Mouse (Mus musculus): Measurements from ENCODE around the gene Gm37240. TPM values are rescaled to one million over a fixed set of nuclear protein-coding genes. Genes with fewer than 3 reads are reported as not detected.

The Gm37240 gene
- total RNA-seq, 2 experiments from 2014 or later: 35.3 to 39.6 TPM

DNA sequence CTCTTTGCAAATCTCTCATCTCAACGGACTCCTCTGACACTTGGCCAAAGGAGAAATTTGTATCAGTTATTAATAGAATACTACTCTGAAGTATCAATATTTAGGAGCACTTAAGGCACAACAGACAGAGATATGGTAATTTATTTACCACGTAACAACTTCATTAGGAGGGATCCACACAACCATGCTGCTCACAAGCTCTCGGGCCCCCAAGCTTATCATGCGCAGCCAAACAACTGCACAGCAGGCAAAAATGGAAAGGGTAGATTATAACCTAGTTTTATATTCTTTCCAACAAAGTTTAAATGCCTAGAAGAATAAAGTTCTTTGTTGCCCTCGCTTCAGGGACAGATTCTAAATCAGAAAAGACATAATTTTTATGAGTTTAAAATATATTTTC lies 207.4 kb downstream of the Gm37240 start:
- no peak for DNase-seq

DNA sequence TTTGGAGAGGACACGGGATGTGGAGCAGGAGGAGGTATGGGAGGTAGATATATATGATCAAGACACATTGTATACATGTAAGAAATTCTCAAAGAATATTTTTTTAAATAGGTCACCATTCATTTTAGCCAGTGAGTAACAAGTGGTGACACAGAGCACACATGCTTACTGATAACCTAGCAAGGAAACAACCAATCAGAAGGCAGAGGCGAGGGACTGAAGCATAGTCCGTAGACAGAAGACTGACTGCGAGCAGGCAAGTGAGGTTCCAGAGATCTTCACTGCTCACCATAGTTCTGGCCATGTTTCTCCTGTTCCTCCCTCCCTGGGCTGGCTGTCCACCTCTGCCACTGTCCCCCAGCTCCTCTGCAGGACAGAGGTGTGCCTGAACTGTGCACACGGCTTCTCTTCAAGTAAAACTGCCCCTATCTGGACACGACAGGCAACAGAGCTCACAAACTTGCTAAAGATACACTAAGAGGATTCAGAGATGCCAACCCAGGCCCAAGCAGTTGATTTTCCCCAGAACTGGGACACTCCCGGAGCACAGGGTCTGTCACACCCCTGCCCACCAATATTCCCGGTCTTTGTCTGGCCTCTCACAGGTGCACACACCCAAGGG lies 207.9 kb downstream of the Gm37240 start:
- no peak for DNase-seq

DNA sequence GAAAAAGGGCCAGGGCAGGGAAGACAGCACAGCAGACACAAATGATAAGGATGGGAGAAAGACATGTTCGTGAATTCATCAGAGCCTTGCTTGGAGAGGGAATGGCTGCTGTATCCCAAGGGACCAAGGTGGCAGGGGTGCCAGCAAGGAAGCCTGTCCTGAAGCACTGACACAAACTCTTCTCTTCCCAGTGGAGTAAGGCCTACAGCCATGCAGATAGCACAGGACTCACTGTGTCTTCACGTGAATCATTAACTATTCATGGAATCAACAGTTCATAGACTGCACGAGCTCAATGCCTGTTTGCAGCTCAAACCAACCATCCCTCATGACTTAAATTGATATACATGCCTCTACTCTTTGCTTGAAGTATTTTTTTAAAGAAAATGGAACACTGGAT lies 209.4 kb downstream of the Gm37240 start:
- DNase-seq: no peak

DNA sequence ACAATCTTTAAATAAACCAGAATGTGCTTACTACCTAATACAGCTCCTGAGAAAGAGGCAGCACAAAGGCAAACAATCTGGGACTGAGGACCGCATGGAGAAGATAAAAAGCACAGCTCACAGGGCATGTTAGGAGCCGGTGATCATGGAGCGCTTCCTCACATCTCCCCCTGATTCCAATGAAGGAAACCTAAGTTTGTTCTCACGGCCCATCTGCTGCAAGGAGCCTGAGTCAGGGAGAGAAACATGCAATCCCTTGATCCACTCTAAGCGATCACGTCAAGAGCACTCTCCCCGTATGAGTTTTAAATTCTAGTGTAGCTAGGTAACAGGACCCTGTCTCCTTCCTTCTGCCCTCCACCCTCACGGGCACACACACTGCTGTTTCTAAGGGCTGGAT lies 210.2 kb downstream of the Gm37240 start:
- DNase-seq: no peak

DNA sequence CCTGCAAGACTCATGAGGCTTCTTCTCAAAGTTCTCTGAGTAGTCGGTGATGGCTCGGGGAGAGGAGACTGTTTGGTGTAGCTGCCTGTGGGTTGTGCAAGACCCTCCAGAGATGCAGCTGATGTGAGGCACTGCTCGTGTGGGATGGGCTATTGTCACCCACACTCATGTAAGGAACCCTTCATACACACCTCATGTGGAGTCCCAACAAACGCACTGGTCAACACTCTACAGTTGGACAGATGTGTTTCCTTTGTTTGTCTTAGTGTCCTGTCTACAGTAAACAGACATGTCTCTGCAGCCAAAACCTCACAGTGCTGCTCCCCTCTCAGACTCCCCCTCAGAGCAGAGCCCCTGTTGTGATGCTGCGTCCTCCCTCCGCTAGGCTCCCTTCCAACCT lies 217.5 kb downstream of the Gm37240 start:
- DNase-seq: no peak

DNA sequence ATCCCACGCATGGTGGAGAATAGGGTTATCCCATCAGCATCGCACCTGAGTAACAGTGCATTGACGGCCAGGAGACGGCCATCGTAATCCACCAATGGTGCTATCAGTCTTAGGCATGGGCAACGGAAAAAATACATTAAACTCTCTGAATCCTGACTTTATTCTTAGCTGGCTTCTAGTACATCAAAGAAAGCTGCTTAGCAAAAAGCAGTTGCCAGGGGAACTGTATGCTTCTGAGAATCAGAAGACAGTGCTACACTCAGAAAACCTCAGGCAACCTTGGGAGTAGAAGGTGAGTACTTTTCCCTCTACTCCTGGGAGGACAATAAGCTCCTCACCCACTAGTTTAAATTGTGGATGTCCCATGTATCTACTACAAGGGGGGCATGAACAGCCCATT lies 219.6 kb downstream of the Gm37240 start:
- DNase-seq: no peak

DNA sequence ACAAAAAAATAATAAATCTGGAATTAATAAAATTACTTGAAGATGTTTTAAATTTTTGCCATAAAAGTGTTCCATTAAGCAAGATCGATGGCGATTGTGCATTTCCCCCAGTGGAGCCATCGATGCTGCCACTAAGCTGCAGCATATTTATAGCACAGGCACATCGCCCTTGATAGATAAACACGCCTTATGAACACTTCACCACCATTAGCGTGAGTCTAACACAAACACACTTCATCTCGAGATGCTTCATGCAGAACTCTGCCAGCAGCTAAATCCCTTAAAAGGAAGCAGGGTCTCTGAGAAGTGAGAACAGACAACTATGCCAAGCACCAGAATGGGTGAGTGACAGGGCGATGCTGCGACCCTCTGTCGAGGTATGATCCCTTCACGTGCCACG lies 220.6 kb downstream of the Gm37240 start:
- no peak for DNase-seq

DNA sequence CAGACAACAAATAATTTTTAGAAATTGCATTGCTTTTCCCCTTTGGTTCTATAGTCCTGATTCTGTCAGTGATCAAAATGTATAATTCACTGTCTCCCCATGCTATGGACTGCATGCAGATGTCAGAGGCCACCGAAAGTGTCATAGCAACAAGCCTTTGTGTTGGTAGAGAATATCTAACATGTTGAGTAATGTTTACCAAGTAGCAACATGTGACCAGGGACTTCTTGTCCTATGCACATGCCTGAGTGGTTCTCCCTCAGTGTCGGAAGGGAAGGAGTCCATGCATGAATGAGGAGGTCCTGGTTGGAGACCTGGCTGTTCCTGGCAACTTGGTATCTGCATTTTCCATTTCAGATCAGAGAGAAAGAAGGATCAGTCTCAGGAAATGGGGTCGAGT lies 221.2 kb downstream of the Gm37240 start:
- DNase-seq: no peak

DNA sequence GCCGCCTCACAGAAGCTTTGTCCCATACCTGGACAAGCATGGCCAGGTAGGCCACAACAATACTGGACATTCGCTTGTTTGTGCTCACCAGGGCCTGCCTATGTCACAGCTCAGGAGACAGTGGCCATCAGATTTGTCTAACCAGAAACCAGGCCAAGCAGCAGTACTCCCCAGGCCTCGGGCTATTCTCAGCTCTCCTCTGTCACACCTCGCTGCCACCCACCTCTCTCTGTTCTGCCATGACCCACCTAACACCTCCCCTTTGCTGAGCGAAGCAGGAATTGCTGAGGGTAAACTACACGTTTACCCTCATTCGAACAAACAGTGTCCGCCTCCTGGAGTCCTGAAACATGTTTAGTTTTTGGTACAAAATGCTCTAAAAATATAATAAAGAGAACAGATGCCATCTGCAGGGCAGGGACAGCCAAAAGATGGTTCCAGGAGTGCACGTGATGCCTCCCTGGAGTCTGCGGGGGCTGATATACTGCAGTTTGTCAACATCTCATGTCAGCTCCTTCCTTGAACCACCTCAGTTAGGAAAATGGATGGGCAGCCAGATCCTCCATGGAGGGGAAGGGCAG lies 222.6 kb downstream of the Gm37240 start:
- DNase-seq: no peak

DNA sequence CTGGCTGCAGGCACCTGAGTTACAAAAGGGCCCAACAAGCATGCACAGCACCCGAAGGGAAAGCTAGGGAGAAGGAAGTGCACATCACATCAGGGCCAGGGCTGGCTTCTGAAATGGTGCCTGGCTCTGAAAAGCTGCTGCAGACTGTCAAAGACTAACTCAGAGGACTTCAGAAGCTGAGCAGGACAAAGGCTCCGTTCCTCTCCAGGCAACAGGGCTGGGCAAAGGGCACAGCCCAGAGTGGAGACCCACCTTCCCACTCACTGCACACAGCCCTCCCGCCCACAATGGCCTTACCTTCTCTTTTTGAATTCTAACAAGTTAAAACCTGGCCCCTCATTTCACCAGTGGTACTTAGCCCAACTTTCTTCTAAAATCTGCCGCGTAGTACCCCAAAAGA lies 223.5 kb downstream of the Gm37240 start:
- DNase-seq: no peak

DNA sequence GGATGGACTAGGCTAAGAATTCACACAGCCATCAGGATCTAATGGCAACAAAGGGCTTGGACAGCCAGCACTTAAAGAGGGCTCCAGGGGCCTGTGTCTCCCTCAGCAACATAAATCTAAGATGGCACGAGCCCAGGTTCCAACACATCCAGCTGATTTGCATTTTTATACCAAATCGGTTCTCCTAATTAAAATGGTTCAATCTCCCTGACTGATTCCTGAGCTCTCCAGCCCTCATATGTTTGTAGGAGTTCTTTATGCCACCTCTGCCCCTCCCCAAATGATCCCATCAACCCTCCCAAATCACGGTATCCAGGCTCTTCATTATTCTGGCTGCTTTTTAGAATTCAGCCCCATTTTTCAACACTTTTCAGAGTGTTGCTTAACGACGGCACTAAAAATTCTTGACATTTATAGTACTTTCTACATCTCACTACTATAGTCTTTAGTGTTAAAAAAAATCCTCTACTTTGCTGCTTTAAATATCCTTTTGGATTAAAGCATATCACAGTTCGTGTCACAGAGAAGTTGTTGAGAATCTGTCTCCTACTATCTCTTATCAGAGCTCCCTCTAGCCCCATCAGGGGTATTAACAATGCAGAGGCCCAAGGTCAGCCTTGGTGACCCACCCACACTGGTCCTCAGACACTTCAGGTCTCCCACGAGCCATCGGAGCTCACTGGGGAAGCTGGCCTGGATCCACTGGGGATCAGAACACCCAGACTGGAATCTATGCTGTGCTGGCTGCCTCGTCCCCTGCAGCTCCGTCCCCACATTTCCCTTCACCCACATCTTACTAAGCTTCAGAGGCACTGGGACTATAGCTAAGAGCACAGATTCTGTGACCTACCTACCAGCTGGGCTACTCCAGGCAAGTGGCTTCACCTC lies 225.1 kb downstream of the Gm37240 start:
- DNase-seq: no peak

DNA sequence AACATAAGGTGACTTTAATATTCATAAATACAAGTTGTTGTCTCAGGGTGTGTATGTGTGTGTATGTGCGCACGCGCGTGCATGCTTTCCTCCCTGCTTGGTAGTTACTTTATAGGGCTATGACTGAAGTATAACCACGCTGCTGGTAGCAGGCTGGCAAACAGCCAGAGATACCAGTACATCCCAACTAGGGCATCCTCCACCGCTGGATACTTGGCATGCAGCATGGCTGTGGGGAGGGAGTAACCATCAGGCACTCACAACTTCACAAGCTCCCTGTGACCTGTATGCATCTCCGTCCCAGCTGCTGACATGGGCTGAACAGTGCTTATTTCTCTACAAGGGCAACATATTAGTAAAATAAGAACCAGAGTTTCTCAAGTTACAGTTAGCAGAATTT lies 227.6 kb downstream of the Gm37240 start:
- no peak for DNase-seq

DNA sequence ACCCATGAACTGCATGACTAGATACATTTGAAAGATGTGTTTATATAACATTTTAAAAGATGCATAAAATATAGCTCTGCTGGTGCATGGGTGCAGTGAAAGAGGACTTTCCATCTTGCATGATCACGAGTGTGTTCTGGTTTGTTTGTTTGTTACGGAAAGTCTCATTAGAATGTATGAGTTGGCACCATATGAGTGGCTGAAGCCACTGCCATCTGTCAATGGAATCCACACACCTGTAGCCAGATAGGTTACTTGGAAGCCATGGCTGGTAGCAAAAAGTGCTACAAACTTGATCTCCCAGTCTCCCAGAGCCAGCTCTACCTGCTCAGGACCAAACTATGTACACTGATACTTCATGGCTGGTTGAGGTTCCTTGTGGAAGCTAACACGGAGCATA lies 231.8 kb downstream of the Gm37240 start:
- DNase-seq: no peak

DNA sequence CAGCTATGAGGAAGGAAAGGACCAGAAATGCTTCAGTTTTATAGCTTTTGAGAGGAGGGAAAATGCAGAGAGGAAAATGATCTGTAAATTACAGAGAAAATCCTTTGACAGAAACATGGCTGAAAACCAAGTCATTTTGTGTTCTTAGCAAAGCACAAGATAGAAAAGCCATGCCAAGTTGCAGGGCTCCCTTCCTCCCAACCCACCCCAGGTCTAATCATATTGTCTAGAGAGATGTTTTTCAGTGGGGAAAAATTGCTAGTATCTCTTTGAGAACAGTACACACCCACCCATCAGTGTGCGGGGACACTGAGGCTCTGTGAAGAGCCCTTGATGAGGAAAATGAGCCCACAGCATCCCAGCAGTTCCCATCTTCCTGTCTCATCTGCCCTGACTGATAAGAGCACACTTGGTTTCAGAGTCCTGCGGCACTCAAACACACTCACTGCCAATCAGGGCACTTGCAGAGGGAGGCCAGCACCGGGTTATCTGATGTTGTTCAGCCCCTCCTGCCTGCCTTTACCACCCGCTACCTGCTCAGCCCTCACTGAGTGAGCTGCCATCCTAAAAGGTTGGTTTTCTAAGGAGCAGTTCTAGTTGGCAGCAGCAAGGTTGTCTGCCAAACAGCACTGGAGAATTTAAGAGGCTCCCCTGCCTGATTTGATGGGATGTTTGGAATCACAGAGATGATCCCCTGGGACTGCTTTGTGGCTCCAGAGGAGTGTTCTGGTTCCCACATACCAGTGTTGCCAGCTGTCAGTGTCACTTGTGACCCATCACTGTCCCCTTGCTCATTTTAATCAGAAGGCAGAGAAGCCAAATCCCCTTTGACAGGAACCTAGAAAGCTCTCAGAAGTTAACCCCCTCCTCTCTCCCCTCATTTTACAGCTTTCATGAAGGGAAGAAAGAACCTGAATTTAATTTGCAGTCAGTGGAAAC lies 234.3 kb downstream of the Gm37240 start:
- no peak for DNase-seq

DNA sequence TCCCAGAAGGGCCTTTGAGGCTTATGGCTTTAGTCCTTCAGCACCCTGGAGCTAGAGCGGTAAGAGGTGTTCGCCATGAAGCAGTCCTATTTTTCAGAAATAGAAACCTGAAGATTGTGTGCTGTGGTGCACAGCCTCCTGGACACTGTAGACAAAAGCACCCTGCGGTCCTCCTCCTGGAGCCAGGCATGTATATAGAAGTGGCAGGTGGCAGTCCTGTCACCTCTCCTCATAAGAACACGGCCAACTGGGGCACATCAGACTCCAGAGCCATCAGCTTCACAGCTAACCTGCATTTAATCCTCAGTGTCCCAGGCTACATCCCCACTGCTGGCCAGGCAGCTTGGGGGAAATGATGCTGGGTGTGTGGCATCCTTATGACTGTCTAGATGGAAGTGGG lies 238.1 kb downstream of the Gm37240 start:
- no peak for DNase-seq

DNA sequence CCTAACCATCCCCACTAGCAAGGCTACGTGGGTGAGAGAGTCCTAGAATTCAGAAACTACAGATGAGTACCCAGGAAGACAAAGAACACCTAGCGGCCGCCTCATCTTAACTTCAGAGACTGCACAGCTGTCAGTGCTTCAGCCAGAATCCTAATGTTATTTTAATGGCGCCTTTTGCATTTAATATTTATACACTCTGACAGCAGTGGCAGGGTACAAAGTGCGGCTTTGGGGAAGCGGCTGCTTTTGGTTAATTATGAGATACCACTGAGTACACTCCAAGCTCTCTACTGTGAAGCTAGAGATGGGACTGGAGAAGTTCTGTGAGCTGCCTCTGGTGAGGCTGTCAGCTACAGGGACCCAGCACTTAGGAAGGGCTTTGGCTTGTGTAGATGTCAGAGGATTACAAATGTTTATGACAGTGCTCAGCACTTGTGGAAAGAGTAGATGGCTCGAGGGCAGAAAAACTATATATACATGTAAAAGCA lies 241.8 kb downstream of the Gm37240 start:
- no peak for DNase-seq

DNA sequence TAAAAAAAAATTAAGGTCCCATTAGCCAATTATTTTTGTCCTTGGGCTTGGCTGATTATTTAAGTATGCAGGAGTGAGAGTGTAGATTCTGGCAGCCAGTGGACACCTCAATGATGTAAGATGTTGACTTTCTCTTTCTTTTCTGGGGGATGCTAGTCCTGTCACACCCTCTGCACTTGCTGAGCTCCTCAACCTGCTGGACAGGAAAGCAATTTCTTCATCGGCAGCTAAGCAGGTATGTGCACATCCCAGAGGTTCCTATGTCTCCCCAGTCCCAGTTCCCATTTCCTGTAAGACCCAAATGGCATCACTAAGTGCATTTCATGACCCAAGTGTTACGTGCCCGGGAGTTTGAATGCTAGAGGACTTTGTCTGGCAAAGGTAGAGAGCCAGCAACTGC lies 242.5 kb downstream of the Gm37240 start:
- DNase-seq: no peak

DNA sequence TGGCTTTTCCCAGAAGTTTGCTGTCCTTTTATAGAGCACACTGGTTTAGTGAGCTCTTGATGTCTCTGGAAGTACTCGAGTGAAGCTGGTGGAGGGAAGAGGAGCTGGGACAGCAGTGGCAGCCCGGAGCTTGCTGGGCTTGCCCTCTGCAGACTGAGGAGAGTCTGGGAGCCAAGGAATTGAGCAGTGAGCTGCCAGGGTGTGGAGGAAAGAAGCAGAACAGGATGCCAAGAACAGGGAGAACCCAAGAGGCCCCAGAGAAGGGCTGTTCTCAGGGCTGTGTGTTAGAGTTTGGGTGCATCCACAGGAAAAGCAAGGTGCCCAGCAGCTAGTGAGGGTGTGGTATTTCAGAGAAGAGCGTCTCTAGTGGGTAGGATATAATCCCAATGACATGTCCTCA lies 245.6 kb downstream of the Gm37240 start:
- DNase-seq: peak; percentile 30

DNA sequence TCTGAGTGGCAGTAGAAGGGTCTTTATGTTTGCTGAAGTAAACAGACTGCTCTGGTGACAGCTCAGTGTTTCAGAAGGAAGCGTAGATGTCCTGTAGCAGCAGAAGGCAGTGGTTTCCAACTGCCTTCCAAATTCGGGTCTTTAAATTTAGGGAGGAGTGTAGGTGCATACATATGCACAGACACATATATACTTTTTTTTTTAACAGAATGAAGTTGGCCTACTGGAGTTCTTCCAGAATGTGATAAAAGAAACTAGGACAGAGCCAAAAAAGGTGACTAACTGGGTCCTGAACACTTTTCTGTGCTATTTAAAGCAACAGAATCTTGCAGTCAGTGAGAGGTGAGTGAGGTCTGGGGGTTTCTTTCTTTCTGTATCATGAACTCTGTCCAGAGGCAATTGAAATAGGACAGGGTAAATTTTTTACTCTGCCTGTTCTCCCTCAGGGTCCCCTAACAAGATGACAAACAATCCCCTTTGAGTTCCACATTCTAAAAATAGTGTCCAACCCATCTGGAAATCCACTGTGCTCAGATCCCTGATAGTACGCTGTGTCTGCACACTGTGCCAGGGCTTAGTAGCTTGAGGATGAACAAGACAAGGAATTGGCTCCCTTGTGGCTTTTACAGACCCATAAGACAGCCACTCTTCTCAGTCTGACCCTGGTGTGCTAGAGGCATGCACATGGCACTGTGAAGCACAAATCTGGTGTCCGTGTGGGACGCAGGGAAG lies 250.4 kb downstream of the Gm37240 start:
- DNase-seq: no peak

DNA sequence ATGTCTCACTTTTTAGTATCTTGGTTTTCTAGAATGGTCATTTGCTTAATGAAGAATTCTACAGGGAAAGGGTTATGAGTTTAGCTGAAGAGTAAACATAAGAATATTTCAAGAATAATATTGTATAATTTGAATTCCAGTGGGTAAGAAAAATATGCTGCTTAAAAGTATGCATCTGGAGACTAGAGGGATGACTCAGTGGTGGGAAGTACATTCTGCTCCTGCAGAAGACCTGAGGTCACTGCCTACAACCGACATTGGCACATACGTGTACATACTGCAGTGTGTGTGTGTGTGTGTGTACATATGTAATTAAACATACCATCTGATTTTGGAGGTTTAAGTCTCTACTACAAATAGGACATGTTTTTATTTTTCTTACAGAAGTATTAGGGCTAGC lies 251.7 kb downstream of the Gm37240 start:
- DNase-seq: no peak

DNA sequence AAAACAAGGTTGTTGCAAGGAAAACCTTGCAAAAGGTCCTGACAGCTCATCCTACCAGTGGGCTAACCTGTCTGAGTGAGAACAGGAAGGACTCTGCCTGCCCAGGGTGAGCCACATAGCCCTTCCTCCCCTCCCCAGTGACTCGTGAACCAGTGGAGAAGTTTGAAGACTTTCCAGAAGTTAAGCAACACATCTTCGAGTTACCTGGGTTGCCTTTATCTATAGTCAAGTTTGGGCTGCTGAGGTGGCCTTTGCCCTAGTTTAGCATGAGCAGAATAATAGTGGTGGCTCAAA lies 252.2 kb downstream of the Gm37240 start:
- no peak for DNase-seq

All from gastrocnemius, postnatal 25 days (tissue).